Mouse (Mus musculus) heart, postnatal 0 days (tissue): Measurements from ENCODE around the gene Fopnl. TPM values are rescaled to one million over a fixed set of nuclear protein-coding genes. Genes with fewer than 3 reads are reported as not detected.

Experiments used
- ATAC-seq: fragments of 200-750 bp; cut with Nextera tagmentation; 2 replicates; pipeline ENCODE4 v1.8.0; 2017; ENCODE audit warnings: low read depth, moderate number of reproducible peaks, moderate library complexity; ENCODE audit not compliant: insufficient read depth
- DNase-seq: peaks from one replicate; pipeline ENCODE4 v3.0.0-alpha.2; 2016; ENCODE audit warnings: low spot score
- H3K27ac ChIP-seq: fragments of 300-500 bp; sonication (generic); 2 replicates; pipeline ENCODE4 v1.5.1; 2014; ENCODE audit warnings: low read depth, mild to moderate bottlenecking
- H3K27me3 ChIP-seq: fragments of 300-500 bp; sonication (generic); 2 replicates; pipeline ENCODE4 v1.6.1; 2014; ENCODE audit warnings: low read length, mixed read lengths; ENCODE audit not compliant: control insufficient read depth, insufficient read depth
- H3K36me3 ChIP-seq: fragments of 300-500 bp; sonication (generic); replicated peaks from 2 replicates; pipeline ENCODE4 v1.6.1; 2014; ENCODE audit warnings: low read length, mixed read lengths; ENCODE audit not compliant: control insufficient read depth, insufficient read depth
- H3K4me1 ChIP-seq: fragments of 300-500 bp; sonication (generic); 2 replicates; pipeline ENCODE4 v1.6.1; 2014; ENCODE audit warnings: antibody characterized with exemption; ENCODE audit not compliant: control insufficient read depth, insufficient read depth
- H3K4me2 ChIP-seq: fragments of 300-500 bp; sonication (generic); 2 replicates; pipeline ENCODE4 v1.6.1; 2014; ENCODE audit warnings: low read depth, mild to moderate bottlenecking, low read length, moderate library complexity
- H3K4me3 ChIP-seq: fragments of 300-500 bp; sonication (generic); 2 replicates; pipeline ENCODE4 v1.5.1; 2014; ENCODE audit warnings: low read depth, low read length
- H3K9ac ChIP-seq: fragments of 300-500 bp; sonication (generic); replicated peaks from 2 replicates; pipeline ENCODE4 v1.6.1; 2014; ENCODE audit warnings: low read depth, low read length, mixed read lengths
- H3K9me3 ChIP-seq: fragments of 300-500 bp; sonication (generic); replicated peaks from 2 replicates; pipeline ENCODE4 v1.6.1; 2016; ENCODE audit warnings: low read length; ENCODE audit not compliant: control insufficient read depth
- CTCF ChIP-seq: IDR thresholded peaks from 2 replicates; pipeline ENCODE4 v1.5.1; 2016; ENCODE audit warnings: antibody characterized with exemption, control low read depth, low read depth
- EP300 ChIP-seq: IDR thresholded peaks from 2 replicates; pipeline ENCODE4 v1.6.1; 2016; ENCODE audit warnings: antibody characterized with exemption, low read depth
- WGBS: fragments of 180-500 bp; shearing (Covaris S2); extraction: QIAGEN DNeasy Blood & Tissue Kit; methylation state at CpG from one replicate; pipeline ENCODE4 v1.1.7; 2014; 5-methylcytosine and 5-hydroxymethylcytosine counted together
- polyA plus RNA-seq: library from polyadenylated mRNA; unstranded; fragments of >200 nt; fragmentation: Nextera tagmentation; extraction: Ambion mirVana; gene quantifications from 2 replicates; pipeline ENCODE4 v1.2.1, GENCODE M21; 2015
- total RNA-seq: library from RNA; depleted of rRNA; stranded (reverse); fragments of >200 nt; gene quantifications from 2 replicates; pipeline ENCODE4 v1.2.3, GENCODE M21; 2014; ENCODE audit warnings: low replicate concordance

Fopnl gene
- total and polyA plus RNA-seq, 2 experiments from 2014 or later, result 110 to 130 TPM

GRCm38 (mm10) chr16:14307373-14307772, 9.8 kb downstream of the Fopnl start:
- Histone ChIP-seq H3K4me2 (no peak overlapping the region), H3K36me3 (peaks cover 65% of the 10 kb centered on the region), H3K4me1 (no peaks in the 10 kb centered on the region), H3K9ac (no peak overlapping the region), H3K9me3 (no peaks in the 10 kb centered on the region), H3K27me3 (no peaks in the 10 kb centered on the region), H3K27ac (no peak overlapping the region), H3K4me3 (no peak overlapping the region)
- DNase-seq (no peak), ATAC-seq (no peak)
- no peak for TF ChIP-seq CTCF
- no peak for TF ChIP-seq EP300
- whole genome bisulfite sequencing, result 97% methylated on average over 1 of the region's 1 CpGs

GRCm38 (mm10) chr16:14306451-14306850, 10.8 kb downstream of the Fopnl start:
- H3K9me3 ChIP-seq, result no peaks in the 10 kb centered on the region
- H3K27me3 ChIP-seq, result no peaks in the 10 kb centered on the region
- no peak overlapping the region for H3K4me2 ChIP-seq
- no peak for TF ChIP-seq EP300
- no peak for TF ChIP-seq CTCF
- ATAC-seq (no peak), DNase-seq (no peak)
- no peak overlapping the region for H3K27ac ChIP-seq
- H3K4me1 ChIP-seq, result no peaks in the 10 kb centered on the region
- peaks cover 60% of the 10 kb centered on the region for H3K36me3 ChIP-seq
- H3K4me3 ChIP-seq, result no peak overlapping the region
- H3K9ac ChIP-seq, result no peak overlapping the region
- WGBS, result 93% methylated on average over 1 of the region's 1 CpGs

- no peak for ATAC-seq
- Histone ChIP-seq H3K9me3 (no peaks in the 10 kb centered on the region), H3K4me1 (no peaks in the 10 kb centered on the region), H3K36me3 (peaks cover 62% of the 10 kb centered on the region), H3K4me2 (no peak overlapping the region), H3K27me3 (no peaks in the 10 kb centered on the region), H3K27ac (no peak overlapping the region), H3K4me3 (no peak overlapping the region), H3K9ac (no peak overlapping the region)
- TF ChIP-seq EP300, result no peak
- no peak for TF ChIP-seq CTCF
- WGBS, result 68% methylated on average over 3 of the region's 3 CpGs
- DNase-seq, result no peak
These were observed 12.4 kb downstream of the Fopnl start for GRCm38 (mm10) chr16:14304791-14305190.

GRCm38 (mm10) chr16:14303676-14304075, 13.5 kb downstream of the Fopnl start:
- 59% methylated on average over 7 of the region's 7 CpGs for WGBS
- H3K4me2 ChIP-seq, result no peak overlapping the region
- no peaks in the 10 kb centered on the region for H3K9me3 ChIP-seq
- H3K36me3 ChIP-seq, result peaks cover 68% of the 10 kb centered on the region
- no peaks in the 10 kb centered on the region for H3K4me1 ChIP-seq
- H3K27me3 ChIP-seq, result no peaks in the 10 kb centered on the region
- no peak for ATAC-seq
- TF ChIP-seq CTCF (no peak), EP300 (no peak)
- DNase-seq, result no peak
- H3K27ac ChIP-seq, result no peak overlapping the region
- H3K9ac ChIP-seq, result no peak overlapping the region
- no peak overlapping the region for H3K4me3 ChIP-seq

GRCm38 (mm10) chr16:14303148-14303547, 14.1 kb downstream of the Fopnl start:
- Histone ChIP-seq H3K4me1 (0 out of 2 replicates have a peak, but pooled peaks cover 3% of the 10 kb centered on the region), H3K27me3 (no peaks in the 10 kb centered on the region), H3K9me3 (no peaks in the 10 kb centered on the region), H3K27ac (no peak overlapping the region), H3K4me2 (no peak overlapping the region), H3K36me3 (peaks cover 67% of the 10 kb centered on the region), H3K9ac (no peak overlapping the region), H3K4me3 (no peak overlapping the region)
- WGBS, result 85% methylated on average over 2 of the region's 2 CpGs
- ATAC-seq (no peak), DNase-seq (no peak)
- TF ChIP-seq EP300, result no peak
- no peak for TF ChIP-seq CTCF

GRCm38 (mm10) chr16:14298461-14298860, 18.7 kb downstream of the Fopnl start:
- 47% methylated on average over 4 of the region's 4 CpGs for WGBS
- no peak for DNase-seq
- Histone ChIP-seq H3K4me2 (no peak overlapping the region), H3K4me1 (0 out of 2 replicates have a peak, but pooled peaks cover 3% of the 10 kb centered on the region), H3K27ac (no peak overlapping the region), H3K9ac (no peak overlapping the region), H3K4me3 (no peak overlapping the region), H3K36me3 (peaks cover 39% of the 10 kb centered on the region), H3K27me3 (0 out of 2 replicates have a peak, but pooled peaks cover 7% of the 10 kb centered on the region), H3K9me3 (no peaks in the 10 kb centered on the region)
- ATAC-seq, result no peak; the same call in 1 of the 2 replicates
- no peak for TF ChIP-seq EP300
